Mouse (Mus musculus): ENCODE results near the gene Rnf182. TPM values are rescaled to one million over a fixed set of nuclear protein-coding genes. Genes with fewer than 3 reads are reported as not detected.

The Rnf182 gene
- polyA plus RNA-seq, 1 experiment from 2014 or later: 4.3 TPM

DNA sequence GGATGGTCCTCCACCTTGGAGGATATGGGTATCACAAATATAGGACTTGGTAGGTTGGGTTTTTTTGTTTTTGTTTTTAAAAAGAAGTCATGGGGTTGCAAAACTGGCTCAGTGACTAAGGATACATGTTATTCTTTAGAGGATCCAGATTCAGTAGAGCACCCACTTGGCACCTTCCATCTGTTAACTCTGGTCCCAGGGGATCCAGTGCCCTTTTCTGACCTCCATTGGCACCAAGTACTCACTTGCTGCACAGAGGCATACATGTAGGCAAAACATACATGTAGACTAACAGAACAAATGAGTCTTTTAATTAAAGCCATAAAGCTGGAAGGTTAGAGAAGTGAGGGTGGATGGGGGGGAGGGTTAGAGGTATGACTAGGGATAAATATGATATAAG is 80.0 kb downstream of the Rnf182 start:
- Histone ChIP-seq H3K4me1 (ENCODE audit: control insufficient read depth, insufficient read depth, low read length) (no peaks in the 10 kb centered on the region), H3K36me3 (ENCODE audit: control insufficient read depth, insufficient read depth, low read length) (no peaks in the 10 kb centered on the region), H3K9ac (ENCODE audit: low read depth, low read length) (no peak overlapping the region), H3K4me3 (ENCODE audit: low read depth, low read length) (no peak overlapping the region), H3K4me2 (no peak overlapping the region), H3K27ac (ENCODE audit: low read depth, low read length) (no peak overlapping the region), H3K9me3 (replicated peaks; ENCODE audit: control insufficient read depth, low read length) (no peaks in the 10 kb centered on the region), H3K27me3 (ENCODE audit: control insufficient read depth, insufficient read depth, low read length) (no peaks in the 10 kb centered on the region)
- no peak for ATAC-seq (replicated peaks; ENCODE audit: insufficient number of reproducible peaks, low FRiP score, low TSS enrichment)

GRCm38 (mm10) chr13:43696011-43696410 is 80.5 kb downstream of the Rnf182 start:
- no peak overlapping the region for H3K27ac ChIP-seq (ENCODE audit: low read depth, low read length)
- H3K27me3 ChIP-seq (ENCODE audit: control insufficient read depth, insufficient read depth, low read length): no peaks in the 10 kb centered on the region
- H3K9me3 ChIP-seq (replicated peaks; ENCODE audit: control insufficient read depth, low read length): no peaks in the 10 kb centered on the region
- H3K4me1 ChIP-seq (ENCODE audit: control insufficient read depth, insufficient read depth, low read length): no peaks in the 10 kb centered on the region
- ATAC-seq (replicated peaks; ENCODE audit: insufficient number of reproducible peaks, low FRiP score, low TSS enrichment): no peak
- WGBS (ENCODE audit: insufficient replicate concordance): 79% methylated on average over 7 of the region's 7 CpGs
- H3K4me3 ChIP-seq (ENCODE audit: low read depth, low read length): no peak overlapping the region
- H3K36me3 ChIP-seq (ENCODE audit: control insufficient read depth, insufficient read depth, low read length): no peaks in the 10 kb centered on the region
- H3K9ac ChIP-seq (ENCODE audit: low read depth, low read length): no peak overlapping the region
- H3K4me2 ChIP-seq: no peak overlapping the region

GRCm38 (mm10) chr13:43698506-43698905 is 83.0 kb downstream of the Rnf182 start:
- no peaks in the 10 kb centered on the region for H3K27me3 ChIP-seq (ENCODE audit: control insufficient read depth, insufficient read depth, low read length)
- WGBS (ENCODE audit: insufficient replicate concordance): 57% methylated on average over 7 of the region's 7 CpGs
- H3K4me2 ChIP-seq: no peak overlapping the region
- H3K4me1 ChIP-seq (ENCODE audit: control insufficient read depth, insufficient read depth, low read length): peaks cover 2% of the 10 kb centered on the region; the same call in 1 of the 2 replicates
- no peak overlapping the region for H3K27ac ChIP-seq (ENCODE audit: low read depth, low read length)
- ATAC-seq (replicated peaks; ENCODE audit: insufficient number of reproducible peaks, low FRiP score, low TSS enrichment): no peak
- no peaks in the 10 kb centered on the region for H3K9me3 ChIP-seq (replicated peaks; ENCODE audit: control insufficient read depth, low read length)
- no peak overlapping the region for H3K9ac ChIP-seq (ENCODE audit: low read depth, low read length)
- no peak overlapping the region for H3K4me3 ChIP-seq (ENCODE audit: low read depth, low read length)
- H3K36me3 ChIP-seq (ENCODE audit: control insufficient read depth, insufficient read depth, low read length): no peaks in the 10 kb centered on the region

DNA sequence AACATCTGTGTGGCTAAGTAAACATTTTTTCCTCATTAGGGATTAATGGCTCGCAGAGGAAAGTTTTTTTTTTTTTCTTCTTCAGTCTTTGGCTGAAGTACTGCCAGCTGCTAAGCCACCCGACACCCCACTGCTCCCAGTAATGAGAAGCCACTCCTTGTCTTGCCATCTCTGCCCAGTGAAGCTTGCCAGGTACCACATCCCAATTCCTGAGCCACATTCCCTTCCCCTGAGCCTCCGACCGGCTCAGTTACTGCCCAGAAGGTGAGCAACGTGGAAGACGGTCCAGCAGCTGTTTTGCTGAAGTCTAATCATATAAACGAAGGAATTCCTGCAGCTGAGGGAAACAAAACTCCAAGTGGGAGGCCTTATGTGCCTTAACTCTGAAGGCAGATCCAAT is 88.0 kb downstream of the Rnf182 start:
- no peak overlapping the region for H3K27ac ChIP-seq (ENCODE audit: low read depth, low read length)
- no peak overlapping the region for H3K4me2 ChIP-seq
- H3K9ac ChIP-seq (ENCODE audit: low read depth, low read length): no peak overlapping the region
- no peaks in the 10 kb centered on the region for H3K9me3 ChIP-seq (replicated peaks; ENCODE audit: control insufficient read depth, low read length)
- 46% methylated on average over 7 of the region's 7 CpGs for WGBS (ENCODE audit: insufficient replicate concordance)
- no peaks in the 10 kb centered on the region for H3K27me3 ChIP-seq (ENCODE audit: control insufficient read depth, insufficient read depth, low read length)
- peaks cover 3% of the 10 kb centered on the region for H3K4me1 ChIP-seq (ENCODE audit: control insufficient read depth, insufficient read depth, low read length)
- no peak for ATAC-seq (replicated peaks; ENCODE audit: insufficient number of reproducible peaks, low FRiP score, low TSS enrichment)
- no peak overlapping the region for H3K4me3 ChIP-seq (ENCODE audit: low read depth, low read length)
- H3K36me3 ChIP-seq (ENCODE audit: control insufficient read depth, insufficient read depth, low read length): no peaks in the 10 kb centered on the region

DNA sequence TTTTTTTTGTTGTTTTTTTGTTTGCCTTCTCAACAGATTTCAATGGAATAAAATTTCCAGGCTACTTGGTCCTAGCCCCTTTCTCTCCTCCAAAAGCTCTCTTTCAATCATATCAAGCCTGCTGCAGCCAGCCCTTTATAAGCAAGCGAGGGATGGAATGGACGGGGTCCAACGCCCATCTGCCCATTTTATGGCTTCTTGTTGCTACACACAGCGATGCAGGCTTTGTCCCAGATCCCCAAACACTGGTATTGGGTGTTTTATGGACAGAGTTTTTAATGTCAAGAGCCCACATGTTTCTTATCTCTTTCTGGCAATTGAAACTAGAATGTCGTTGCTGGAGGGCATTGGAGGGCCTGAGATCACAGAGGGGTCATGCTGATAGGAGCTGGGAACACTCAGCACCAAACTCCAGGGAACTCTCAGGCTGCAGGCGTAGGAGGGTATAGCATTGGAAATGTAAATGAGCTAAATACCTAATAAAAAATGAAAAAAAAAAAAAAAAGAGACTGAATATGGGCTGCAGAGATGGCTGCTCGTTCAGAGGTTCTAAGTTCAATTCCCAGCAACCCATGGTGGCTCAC is 89.1 kb downstream of the Rnf182 start:
- Histone ChIP-seq H3K27ac (ENCODE audit: low read depth, low read length) (no peak overlapping the region), H3K36me3 (ENCODE audit: control insufficient read depth, insufficient read depth, low read length) (no peaks in the 10 kb centered on the region), H3K4me2 (no peak overlapping the region), H3K9ac (ENCODE audit: low read depth, low read length) (no peak overlapping the region), H3K4me3 (ENCODE audit: low read depth, low read length) (no peak overlapping the region), H3K9me3 (replicated peaks; ENCODE audit: control insufficient read depth, low read length) (no peaks in the 10 kb centered on the region), H3K4me1 (ENCODE audit: control insufficient read depth, insufficient read depth, low read length) (peaks cover 3% of the 10 kb centered on the region), H3K27me3 (ENCODE audit: control insufficient read depth, insufficient read depth, low read length) (no peaks in the 10 kb centered on the region)
- ATAC-seq (replicated peaks; ENCODE audit: insufficient number of reproducible peaks, low FRiP score, low TSS enrichment): no peak
- 48% methylated on average over 7 of the region's 7 CpGs for WGBS (ENCODE audit: insufficient replicate concordance)

DNA sequence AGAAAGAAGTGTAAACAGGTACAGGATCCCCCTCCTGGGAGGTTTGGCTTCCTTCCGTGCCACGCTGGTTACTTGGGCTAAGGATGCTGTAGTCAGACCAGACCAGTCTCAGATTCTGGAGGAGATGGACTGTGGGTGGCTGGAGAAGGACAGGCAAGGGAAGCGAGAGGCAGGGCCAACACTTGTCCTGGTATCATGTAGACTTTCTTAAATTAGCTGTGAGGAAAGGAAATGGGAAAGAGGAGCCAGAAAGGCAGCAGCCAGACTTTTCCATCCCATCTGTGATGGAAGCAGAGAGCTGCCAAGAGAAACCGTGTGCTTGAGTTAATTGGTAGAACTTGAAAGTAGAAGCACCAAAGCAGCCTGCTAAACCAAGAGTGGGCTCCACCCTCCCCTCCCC is 90.9 kb downstream of the Rnf182 start:
- WGBS (ENCODE audit: insufficient replicate concordance): 70% methylated on average over 4 of the region's 4 CpGs
- Histone ChIP-seq H3K4me3 (ENCODE audit: low read depth, low read length) (no peak overlapping the region), H3K9ac (ENCODE audit: low read depth, low read length) (no peak overlapping the region), H3K27ac (ENCODE audit: low read depth, low read length) (no peak overlapping the region), H3K9me3 (replicated peaks; ENCODE audit: control insufficient read depth, low read length) (no peaks in the 10 kb centered on the region), H3K36me3 (ENCODE audit: control insufficient read depth, insufficient read depth, low read length) (no peaks in the 10 kb centered on the region), H3K27me3 (ENCODE audit: control insufficient read depth, insufficient read depth, low read length) (no peaks in the 10 kb centered on the region), H3K4me2 (no peak overlapping the region), H3K4me1 (ENCODE audit: control insufficient read depth, insufficient read depth, low read length) (peaks cover 3% of the 10 kb centered on the region)
- ATAC-seq (replicated peaks; ENCODE audit: insufficient number of reproducible peaks, low FRiP score, low TSS enrichment): no peak

- H3K36me3 ChIP-seq (ENCODE audit: control insufficient read depth, insufficient read depth, low read length): no peaks in the 10 kb centered on the region
- ATAC-seq (replicated peaks; ENCODE audit: insufficient number of reproducible peaks, low FRiP score, low TSS enrichment): no peak
- H3K9ac ChIP-seq (ENCODE audit: low read depth, low read length): no peak overlapping the region
- H3K27me3 ChIP-seq (ENCODE audit: control insufficient read depth, insufficient read depth, low read length): peaks cover 3% of the 10 kb centered on the region; the same call in 1 of the 2 replicates
- no peak overlapping the region for H3K4me3 ChIP-seq (ENCODE audit: low read depth, low read length)
- H3K4me2 ChIP-seq: no peak overlapping the region
- H3K4me1 ChIP-seq (ENCODE audit: control insufficient read depth, insufficient read depth, low read length): no peaks in the 10 kb centered on the region; the same call in 1 of the 2 replicates
- H3K27ac ChIP-seq (ENCODE audit: low read depth, low read length): no peak overlapping the region
- H3K9me3 ChIP-seq (replicated peaks; ENCODE audit: control insufficient read depth, low read length): no peaks in the 10 kb centered on the region
- 52% methylated on average over 3 of the region's 3 CpGs for WGBS (ENCODE audit: insufficient replicate concordance)
Measured at GRCm38 (mm10) chr13:43709529-43709928, 94.0 kb downstream of the Rnf182 start.

DNA sequence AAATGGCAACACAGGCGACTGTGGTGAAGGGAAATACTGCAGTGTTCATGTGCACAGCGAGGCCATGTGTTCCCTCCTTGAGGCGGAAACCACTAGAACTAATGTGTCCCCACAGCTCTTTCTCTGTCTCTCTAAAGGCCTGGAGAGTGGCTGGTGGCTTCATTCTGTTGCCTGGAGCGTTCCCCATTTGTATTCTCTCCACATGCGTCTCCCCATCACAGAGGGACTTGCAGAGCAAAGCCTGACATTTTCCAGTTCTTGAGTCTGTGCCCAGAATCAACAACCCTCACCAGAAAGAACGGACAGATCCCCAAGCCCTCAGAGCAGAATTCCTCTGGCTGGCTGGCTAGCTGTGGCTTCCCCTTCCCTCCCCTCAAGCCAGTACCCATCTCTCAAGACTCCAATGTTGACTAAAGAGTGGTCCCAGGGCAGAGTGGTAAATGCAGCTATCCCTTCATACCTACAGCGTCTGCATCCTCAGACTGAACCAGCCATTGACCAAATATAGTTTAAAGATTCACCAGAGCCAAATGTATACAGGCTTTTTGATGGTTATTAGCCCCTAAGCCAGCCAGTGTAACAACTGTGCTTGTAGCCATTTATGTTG is 96.3 kb downstream of the Rnf182 start:
- no peaks in the 10 kb centered on the region for H3K36me3 ChIP-seq (ENCODE audit: control insufficient read depth, insufficient read depth, low read length)
- no peak for ATAC-seq (replicated peaks; ENCODE audit: insufficient number of reproducible peaks, low FRiP score, low TSS enrichment)
- no peaks in the 10 kb centered on the region for H3K9me3 ChIP-seq (replicated peaks; ENCODE audit: control insufficient read depth, low read length)
- H3K4me2 ChIP-seq: no peak overlapping the region
- no peak overlapping the region for H3K27ac ChIP-seq (ENCODE audit: low read depth, low read length)
- H3K27me3 ChIP-seq (ENCODE audit: control insufficient read depth, insufficient read depth, low read length): peaks cover 3% of the 10 kb centered on the region; the same call in 1 of the 2 replicates
- H3K9ac ChIP-seq (ENCODE audit: low read depth, low read length): no peak overlapping the region
- no peak overlapping the region for H3K4me3 ChIP-seq (ENCODE audit: low read depth, low read length)
- WGBS (ENCODE audit: insufficient replicate concordance): 77% methylated on average over 7 of the region's 7 CpGs
- no peaks in the 10 kb centered on the region for H3K4me1 ChIP-seq (ENCODE audit: control insufficient read depth, insufficient read depth, low read length)

- H3K4me3 ChIP-seq (ENCODE audit: low read depth, low read length): no peak overlapping the region
- WGBS (ENCODE audit: insufficient replicate concordance): 87% methylated on average over 6 of the region's 6 CpGs
- no peak overlapping the region for H3K4me2 ChIP-seq
- H3K27me3 ChIP-seq (ENCODE audit: control insufficient read depth, insufficient read depth, low read length): peaks cover 3% of the 10 kb centered on the region; the same call in 1 of the 2 replicates
- H3K27ac ChIP-seq (ENCODE audit: low read depth, low read length): no peak overlapping the region
- H3K4me1 ChIP-seq (ENCODE audit: control insufficient read depth, insufficient read depth, low read length): peaks cover 3% of the 10 kb centered on the region; the same call in 1 of the 2 replicates
- H3K9me3 ChIP-seq (replicated peaks; ENCODE audit: control insufficient read depth, low read length): no peaks in the 10 kb centered on the region
- no peak for ATAC-seq (replicated peaks; ENCODE audit: insufficient number of reproducible peaks, low FRiP score, low TSS enrichment)
- H3K9ac ChIP-seq (ENCODE audit: low read depth, low read length): no peak overlapping the region
- no peaks in the 10 kb centered on the region for H3K36me3 ChIP-seq (ENCODE audit: control insufficient read depth, insufficient read depth, low read length)
Measured at GRCm38 (mm10) chr13:43714741-43715140, 99.2 kb downstream of the Rnf182 start.
